Mouse (Mus musculus): ENCODE data around the gene Gal3st4. TPM values are rescaled to one million over a fixed set of nuclear protein-coding genes. Genes with fewer than 3 reads are reported as not detected.
"Not testable (repeated sequence)": the region's sequence is repeated elsewhere in the genome, so short reads cannot be mapped to it uniquely, and the experiment has no call there.

The Gal3st4 gene
- polyA plus RNA-seq, 1 experiment from 2014 or later: 3.3 TPM

- no peaks in the 10 kb centered on the region for H3K36me3 ChIP-seq (replicated peaks)
- no peaks in the 10 kb centered on the region for H3K27me3 ChIP-seq
- no peak overlapping the region for H3K4me3 ChIP-seq (replicated peaks)
- H3K4me1 ChIP-seq: no peaks in the 10 kb centered on the region
- H3K27ac ChIP-seq: no peak overlapping the region
- 63% methylated on average over 3 of the region's 3 CpGs for WGBS
- H3K9me3 ChIP-seq: no peaks in the 10 kb centered on the region
- ATAC-seq (ENCODE audit: low FRiP score): no peak
- no peak overlapping the region for H3K9ac ChIP-seq
- no peak overlapping the region for H3K4me2 ChIP-seq
Measured at GRCm38 (mm10) chr5:138228026-138228425, 44.6 kb downstream of the Gal3st4 start.

- Histone ChIP-seq H3K4me1 (no peaks in the 10 kb centered on the region), H3K9ac (no peak overlapping the region), H3K4me3 (replicated peaks) (no peak overlapping the region), H3K27ac (no peak overlapping the region), H3K36me3 (replicated peaks) (no peaks in the 10 kb centered on the region), H3K9me3 (no peaks in the 10 kb centered on the region), H3K27me3 (no peaks in the 10 kb centered on the region), H3K4me2 (no peak overlapping the region)
- no peak for ATAC-seq (ENCODE audit: low FRiP score)
- 82% methylated on average over 2 of the region's 2 CpGs for WGBS
Measured at GRCm38 (mm10) chr5:138227367-138227766, 45.3 kb downstream of the Gal3st4 start.

GRCm38 (mm10) chr5:138226491-138226890 lies 46.1 kb downstream of the Gal3st4 start:
- H3K27ac ChIP-seq: no peak overlapping the region
- H3K9me3 ChIP-seq: no peaks in the 10 kb centered on the region
- H3K4me2 ChIP-seq: no peak overlapping the region
- H3K36me3 ChIP-seq (replicated peaks): no peaks in the 10 kb centered on the region
- H3K4me3 ChIP-seq (replicated peaks): no peak overlapping the region
- no peak for ATAC-seq (ENCODE audit: low FRiP score)
- no peaks in the 10 kb centered on the region for H3K27me3 ChIP-seq
- no peaks in the 10 kb centered on the region for H3K4me1 ChIP-seq
- 83% methylated on average over 4 of the region's 4 CpGs for WGBS
- no peak overlapping the region for H3K9ac ChIP-seq

- Histone ChIP-seq H3K27ac (no peak within 1 kb of the TSS), H3K4me1 (no peaks in the 10 kb centered on the region), H3K27me3 (no peaks in the 10 kb centered on the region), H3K9ac (no peak within 1 kb of the TSS), H3K9me3 (no peaks in the 10 kb centered on the region), H3K4me3 (replicated peaks) (no peak within 1 kb of the TSS), H3K4me2 (no peak within 1 kb of the TSS), H3K36me3 (replicated peaks) (no peaks in the 10 kb centered on the region)
- WGBS: 53% methylated on average over 2 of the region's 2 CpGs
- ATAC-seq (ENCODE audit: low FRiP score): no peak
Measured at GRCm38 (mm10) chr5:138225700-138226099, 46.9 kb downstream of the Gal3st4 start, which contains the start of gene Nxpe5. Gene Nxpe5 (plus strand): TSS chr5:138225898.

- WGBS: 66% methylated on average over 3 of the region's 3 CpGs
Measured at GRCm38 (mm10) chr5:138223287-138223686, 49.4 kb downstream of the Gal3st4 start.

GRCm38 (mm10) chr5:138222111-138222510 lies 50.5 kb downstream of the Gal3st4 start:
- no peak for ATAC-seq (ENCODE audit: low FRiP score)
- WGBS: 25% methylated on average over 4 of the region's 4 CpGs
- H3K4me1 ChIP-seq: no peaks in the 10 kb centered on the region
- H3K27ac ChIP-seq: no peak overlapping the region
- H3K9me3 ChIP-seq: no peaks in the 10 kb centered on the region
- no peaks in the 10 kb centered on the region for H3K36me3 ChIP-seq (replicated peaks)
- no peak overlapping the region for H3K4me2 ChIP-seq
- H3K9ac ChIP-seq: no peak overlapping the region
- no peaks in the 10 kb centered on the region for H3K27me3 ChIP-seq
- H3K4me3 ChIP-seq (replicated peaks): no peak overlapping the region

More at GRCm38 (mm10) chr5:138223287-138223686, 49.4 kb downstream of the Gal3st4 start:
- no peaks in the 10 kb centered on the region for H3K27me3 ChIP-seq
- H3K36me3 ChIP-seq (replicated peaks): no peaks in the 10 kb centered on the region
- H3K27ac ChIP-seq: no peak overlapping the region
- H3K9ac ChIP-seq: no peak overlapping the region
- no peaks in the 10 kb centered on the region for H3K4me1 ChIP-seq
- no peaks in the 10 kb centered on the region for H3K9me3 ChIP-seq
- H3K4me2 ChIP-seq: no peak overlapping the region
- ATAC-seq (ENCODE audit: low FRiP score): no peak
- no peak overlapping the region for H3K4me3 ChIP-seq (replicated peaks)

- Histone ChIP-seq H3K9me3 (0 out of 2 replicates have a peak, but pooled peaks cover 12% of the 10 kb centered on the region), H3K27me3 (no peaks in the 10 kb centered on the region), H3K4me1 (no peaks in the 10 kb centered on the region), H3K4me2 (no peak overlapping the region), H3K4me3 (replicated peaks) (no peak overlapping the region), H3K27ac (no peak overlapping the region), H3K36me3 (replicated peaks) (no peaks in the 10 kb centered on the region), H3K9ac (no peak overlapping the region)
- no peak for ATAC-seq (ENCODE audit: low FRiP score)
- WGBS: 79% methylated on average over 2 of the region's 2 CpGs
Measured at GRCm38 (mm10) chr5:138219864-138220263, 52.8 kb downstream of the Gal3st4 start.

- H3K9me3 ChIP-seq: 0 out of 2 replicates have a peak, but pooled peaks cover 12% of the 10 kb centered on the region
- not testable (repeated sequence) for ATAC-seq (ENCODE audit: low FRiP score); H3K4me2 ChIP-seq; H3K36me3 ChIP-seq (replicated peaks); H3K4me3 ChIP-seq (replicated peaks); H3K27ac ChIP-seq; H3K27me3 ChIP-seq; H3K9ac ChIP-seq; H3K4me1 ChIP-seq
- WGBS: 91% methylated on average over 13 of the region's 13 CpGs
Measured at GRCm38 (mm10) chr5:138216632-138217031, 56.0 kb downstream of the Gal3st4 start.

Other genes starting within 250 kb of the Gal3st4 start
- gene Smok3c, start 219.6 kb downstream of the Gal3st4 start, polyA plus RNA-seq (2016; fragmentation: Nextera tagmentation; extraction: Ambion mirVana): not detected in 2 replicates
- gene Zkscan1, start 187.8 kb downstream of the Gal3st4 start, polyA plus RNA-seq (2016; fragmentation: Nextera tagmentation; extraction: Ambion mirVana): 36.2 and 39.4 TPM in 2 replicates
- 101 and 103 TPM in 2 replicates for gene Zscan21, start 155.9 kb downstream of the Gal3st4 start, polyA plus RNA-seq (2016; fragmentation: Nextera tagmentation; extraction: Ambion mirVana)
- gene Zfp113, start 117.1 kb downstream of the Gal3st4 start, polyA plus RNA-seq (2016; fragmentation: Nextera tagmentation; extraction: Ambion mirVana): 43.9 and 44.1 TPM in 2 replicates
- 274 and 282 TPM in 2 replicates for gene Cops6, start 111.8 kb downstream of the Gal3st4 start, polyA plus RNA-seq (2016; fragmentation: Nextera tagmentation; extraction: Ambion mirVana)
- gene Ap4m1, start 100.8 kb downstream of the Gal3st4 start, polyA plus RNA-seq (2016; fragmentation: Nextera tagmentation; extraction: Ambion mirVana): 24.6 and 27.5 TPM in 2 replicates
- gene Mcm7, start 100.4 kb downstream of the Gal3st4 start, polyA plus RNA-seq (2016; fragmentation: Nextera tagmentation; extraction: Ambion mirVana): 313 and 320 TPM in 2 replicates
- gene Taf6, start 85.4 kb downstream of the Gal3st4 start, polyA plus RNA-seq (2016; fragmentation: Nextera tagmentation; extraction: Ambion mirVana): 133 and 137 TPM in 2 replicates
- gene Cnpy4, start 85.4 kb downstream of the Gal3st4 start, polyA plus RNA-seq (2016; fragmentation: Nextera tagmentation; extraction: Ambion mirVana): 44.3 and 47.8 TPM in 2 replicates
- gene Mblac1, start 78.5 kb downstream of the Gal3st4 start, polyA plus RNA-seq (2016; fragmentation: Nextera tagmentation; extraction: Ambion mirVana): 9.5 and 11.1 TPM in 2 replicates
- gene Nxpe5, start 46.9 kb downstream of the Gal3st4 start, polyA plus RNA-seq (2016; fragmentation: Nextera tagmentation; extraction: Ambion mirVana): not detected in 2 replicates
- 42.3 and 47.3 TPM in 2 replicates for gene Lamtor4, start 17.4 kb downstream of the Gal3st4 start, polyA plus RNA-seq (2016; fragmentation: Nextera tagmentation; extraction: Ambion mirVana)
- gene BC037034, start 8.8 kb downstream of the Gal3st4 start, polyA plus RNA-seq (2016; fragmentation: Nextera tagmentation; extraction: Ambion mirVana): 14.0 and 16.0 TPM in 2 replicates
- gene Gm43720, start 7.1 kb upstream of the Gal3st4 start, polyA plus RNA-seq (2016; fragmentation: Nextera tagmentation; extraction: Ambion mirVana): 0.10 and 0.19 TPM in 2 replicates
- 121 and 140 TPM in 2 replicates for gene Gpc2, start 7.2 kb upstream of the Gal3st4 start, polyA plus RNA-seq (2016; fragmentation: Nextera tagmentation; extraction: Ambion mirVana)
- gene Stag3, start 7.4 kb upstream of the Gal3st4 start, polyA plus RNA-seq (2016; fragmentation: Nextera tagmentation; extraction: Ambion mirVana): 4.3 and 5.2 TPM in 2 replicates
- not detected in 2 replicates for gene Pvrig, start 69.1 kb upstream of the Gal3st4 start, polyA plus RNA-seq (2016; fragmentation: Nextera tagmentation; extraction: Ambion mirVana)
- gene Zfp157, start 168.6 kb upstream of the Gal3st4 start, polyA plus RNA-seq (2016; fragmentation: Nextera tagmentation; extraction: Ambion mirVana): 63.7 and 64.7 TPM in 2 replicates

All from forebrain, embryonic 12.5 days (tissue).